Mouse (Mus musculus): ENCODE measurements around the gene Stk32c. TPM values are rescaled to one million over a fixed set of nuclear protein-coding genes. Genes with fewer than 3 reads are reported as not detected.

Gene Stk32c
- total RNA-seq, 2 experiments from 2014 or later = 102 to 105 TPM

DNA sequence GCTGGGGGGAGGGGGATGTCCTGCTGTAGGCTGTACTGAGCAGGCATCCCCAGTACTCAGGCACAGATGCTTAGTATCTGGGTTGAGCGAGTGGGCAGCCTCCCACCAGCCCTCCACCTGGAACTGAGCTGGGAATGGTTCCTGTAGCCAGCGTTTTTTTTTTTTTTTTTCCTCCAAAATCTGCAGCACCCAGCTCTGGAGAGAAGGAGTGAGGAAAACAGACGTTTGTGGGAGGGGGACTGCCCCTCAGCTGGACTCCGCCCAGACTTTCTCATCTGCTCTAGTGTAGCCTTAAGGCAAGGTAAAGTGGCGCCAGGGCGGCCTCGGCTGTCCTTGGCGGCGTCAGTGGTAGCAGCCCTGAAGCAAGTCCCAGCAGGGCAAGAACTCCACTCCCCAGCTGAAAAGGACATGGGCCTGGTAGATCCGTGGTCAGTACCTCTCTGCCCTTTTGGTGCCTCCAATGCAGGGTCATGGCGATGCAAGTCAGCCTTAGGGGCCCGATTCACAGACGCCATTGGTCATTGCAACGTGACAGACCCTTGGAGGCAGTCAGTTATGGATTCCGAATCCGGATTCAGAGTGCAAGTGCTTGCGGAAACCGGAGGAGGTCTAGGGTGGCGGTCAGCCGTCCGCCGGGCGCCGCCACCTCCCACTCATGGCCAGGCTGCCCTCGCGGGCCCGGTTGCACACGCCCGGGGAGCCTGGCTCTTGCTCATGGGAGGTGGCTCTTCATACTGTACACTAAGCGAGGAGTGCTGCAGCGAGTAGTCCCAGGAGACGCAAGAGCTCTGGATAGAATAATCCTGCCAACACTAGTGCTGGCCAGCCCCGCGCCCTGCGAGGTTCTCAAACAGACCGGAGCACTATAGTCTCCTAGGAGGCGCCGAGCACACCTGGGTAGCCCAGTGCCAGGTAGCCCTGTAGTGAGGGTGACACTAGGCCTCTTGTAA is 34.1 kb upstream of the Stk32c start:
- no peak for TF ChIP-seq CTCF (conservative IDR thresholded peaks at IDR 0.05)
- Histone ChIP-seq H3K4me3 (peak overlapping the region; percentile 80), H3K27ac (peak overlapping the region; percentile 99)
- peak; percentile 49 to 60 for DNase-seq (ENCODE audit: low spot score in 2 of 2)

DNA sequence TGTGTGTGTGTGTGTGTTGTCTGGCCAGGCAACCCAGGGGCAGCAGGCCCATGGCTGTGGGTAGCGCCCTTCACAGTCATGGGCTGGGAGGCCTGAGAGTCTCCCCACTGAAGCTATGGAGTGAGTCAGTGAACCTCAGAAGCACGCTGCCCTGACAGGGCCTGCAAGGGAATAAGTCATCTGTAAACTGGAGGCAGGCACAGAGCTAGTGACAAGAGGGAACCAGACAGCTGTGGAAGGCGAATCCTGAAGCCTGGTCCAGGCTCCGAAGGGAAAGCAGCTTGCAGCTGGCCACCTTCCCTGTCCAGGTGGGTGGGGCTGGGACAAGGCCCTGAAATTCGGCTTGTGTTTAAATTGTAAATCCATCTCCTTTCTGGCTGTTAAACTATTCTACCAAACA is 33.0 kb upstream of the Stk32c start:
- Histone ChIP-seq H3K27ac (peak overlapping the region; percentile 99), H3K4me3 (no peak overlapping the region)
- DNase-seq (ENCODE audit: low spot score in 2 of 2) = no peak
- no peak for TF ChIP-seq CTCF (conservative IDR thresholded peaks at IDR 0.05)

DNA sequence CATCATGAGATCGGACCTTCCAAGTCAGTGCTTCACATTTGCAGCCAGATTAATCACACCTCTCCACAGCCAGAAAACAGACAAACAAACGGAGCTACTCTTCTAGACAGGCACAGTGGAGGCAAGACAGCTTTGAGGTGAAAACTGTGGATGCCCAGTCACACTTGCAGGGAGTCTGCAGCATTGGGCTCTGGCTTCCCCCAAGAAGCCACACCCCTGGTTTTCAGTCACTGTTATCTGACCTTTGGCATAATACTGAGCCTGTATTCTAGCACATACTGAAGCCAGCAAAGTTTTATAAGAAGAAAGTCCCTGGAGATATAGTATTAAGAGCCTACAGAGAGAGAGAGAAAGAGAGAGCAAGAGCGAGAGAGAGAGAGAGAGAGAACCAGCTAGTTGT is 26.3 kb upstream of the Stk32c start:
- Histone ChIP-seq H3K27ac (no peak overlapping the region), H3K4me3 (no peak overlapping the region)
- no peak for DNase-seq (ENCODE audit: low spot score in 2 of 2)
- no peak for TF ChIP-seq CTCF (conservative IDR thresholded peaks at IDR 0.05)

DNA sequence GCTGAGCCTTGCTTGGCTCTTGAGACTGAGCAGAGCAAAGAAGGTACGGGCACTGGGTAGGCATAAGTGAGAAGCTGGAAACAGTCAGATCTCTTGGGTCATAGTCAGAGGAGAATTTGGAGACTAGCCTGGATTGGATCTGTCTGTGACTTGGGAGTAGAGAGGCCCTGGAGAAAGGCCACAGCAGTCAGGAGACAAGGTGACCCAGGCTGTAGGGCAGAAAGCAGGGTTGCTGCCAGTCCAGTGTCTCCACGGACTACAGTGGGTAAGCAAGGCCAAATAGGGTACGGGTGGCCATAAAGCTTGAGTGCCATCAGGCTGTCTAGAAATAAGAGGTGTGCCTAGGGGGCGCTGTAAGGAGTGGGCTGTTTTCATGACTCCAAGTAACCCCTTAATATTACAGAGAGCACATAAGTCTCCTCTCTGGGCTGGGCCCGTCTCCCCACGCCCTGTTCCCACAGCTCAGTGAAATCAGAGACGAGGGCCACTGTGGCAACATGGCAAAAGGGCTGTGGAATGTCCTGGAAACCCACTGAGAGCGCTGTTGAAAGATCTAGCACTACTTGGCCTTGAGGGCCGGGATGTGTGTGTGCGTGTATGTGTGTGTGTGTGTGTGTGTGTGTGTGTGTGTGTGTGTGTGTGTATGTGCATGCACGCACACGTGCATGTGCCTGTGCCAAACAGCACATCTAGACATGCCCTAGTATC is 22.7 kb upstream of the Stk32c start:
- Histone ChIP-seq H3K4me3 (no peak overlapping the region), H3K27ac (no peak overlapping the region)
- DNase-seq (ENCODE audit: low spot score in 2 of 2) = no peak
- TF ChIP-seq CTCF (conservative IDR thresholded peaks at IDR 0.05) = peak; percentile 33

DNA sequence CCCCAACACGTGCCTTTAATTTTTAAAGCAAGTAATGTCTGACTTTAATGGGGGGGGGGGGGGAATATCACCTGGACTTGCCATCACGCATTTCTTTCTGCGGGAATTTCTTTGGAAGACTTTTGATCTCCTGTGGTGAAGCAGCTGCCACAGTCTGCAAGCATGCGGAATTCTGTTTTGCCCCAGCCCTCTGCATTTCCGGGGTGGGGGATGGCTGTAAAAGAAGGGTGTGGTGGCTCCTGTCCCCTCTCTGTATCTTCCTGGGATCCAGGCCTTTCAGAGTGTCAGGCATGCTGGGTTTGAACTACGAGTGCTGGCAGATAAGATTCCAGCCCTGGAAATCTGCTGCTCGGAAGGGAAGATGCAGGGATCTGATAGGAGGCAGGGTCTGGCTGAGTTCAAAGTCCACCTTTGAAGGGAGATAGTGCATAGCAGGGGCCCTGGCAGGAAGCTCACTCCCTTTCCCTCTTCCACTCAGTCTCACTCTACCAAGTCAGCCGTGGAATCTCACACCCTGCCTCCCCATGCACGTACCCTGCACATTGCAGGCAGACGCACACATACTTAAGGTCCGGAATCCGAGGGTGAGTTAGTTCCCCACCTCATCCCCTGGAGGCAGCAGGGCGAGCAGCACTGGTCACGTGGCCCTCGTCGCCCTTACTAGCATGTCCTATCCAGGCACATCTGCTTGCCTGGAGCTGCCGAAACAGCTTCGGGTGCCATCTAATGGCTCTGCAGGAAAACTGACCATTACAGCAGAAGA is 21.5 kb upstream of the Stk32c start:
- Histone ChIP-seq H3K27ac (no peak overlapping the region), H3K4me3 (no peak overlapping the region)
- TF ChIP-seq CTCF (conservative IDR thresholded peaks at IDR 0.05) = peak; percentile 47
- no peak for DNase-seq (ENCODE audit: low spot score in 2 of 2)

DNA sequence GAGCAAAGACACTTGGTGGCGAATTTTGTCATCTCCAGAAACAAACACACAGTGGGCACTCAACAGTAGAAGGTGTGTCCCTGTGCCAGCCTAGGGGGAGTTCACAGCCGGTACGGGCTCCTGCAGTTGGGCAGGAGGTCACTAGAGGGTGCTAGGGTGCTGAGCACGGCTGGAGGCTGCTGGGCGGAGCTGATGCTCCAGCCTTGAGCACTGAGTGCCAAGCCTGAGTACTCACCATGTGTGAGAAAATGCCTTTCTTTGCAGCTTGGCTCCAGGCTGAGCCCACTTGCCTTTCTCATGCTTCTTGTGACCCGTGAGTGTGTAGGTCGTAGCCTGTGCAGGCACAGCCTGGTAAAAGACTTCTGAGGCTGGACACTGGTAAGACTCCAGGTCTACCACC is 20.6 kb upstream of the Stk32c start:
- H3K27ac ChIP-seq = no peak overlapping the region
- DNase-seq (ENCODE audit: low spot score in 2 of 2) = peak; percentile 81 to 92
- no peak overlapping the region for H3K4me3 ChIP-seq
- TF ChIP-seq CTCF (conservative IDR thresholded peaks at IDR 0.05) = peak; percentile 100

DNA sequence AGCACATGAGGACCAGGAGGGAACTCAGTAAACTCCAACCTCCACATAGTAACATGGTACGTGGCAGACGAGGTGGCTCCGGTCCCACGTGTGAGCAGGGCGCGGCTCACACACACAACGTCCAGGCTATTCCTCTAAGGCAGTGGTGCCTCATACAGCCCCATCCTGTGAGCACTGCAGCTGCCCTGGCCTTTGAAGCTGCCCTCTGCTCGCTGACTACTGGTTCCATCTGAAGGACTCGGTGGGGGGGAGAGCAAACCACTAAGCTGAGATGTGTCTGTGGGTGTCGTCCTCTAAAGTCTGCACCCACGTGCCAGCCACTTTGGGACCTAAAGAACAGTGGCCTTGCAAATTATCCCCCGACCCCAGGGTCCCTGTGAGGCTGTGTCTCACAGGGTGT is 17.1 kb upstream of the Stk32c start:
- Histone ChIP-seq H3K4me3 (no peak overlapping the region), H3K27ac (no peak overlapping the region)
- no peak for TF ChIP-seq CTCF (conservative IDR thresholded peaks at IDR 0.05)
- no peak for DNase-seq (ENCODE audit: low spot score in 2 of 2)

DNA sequence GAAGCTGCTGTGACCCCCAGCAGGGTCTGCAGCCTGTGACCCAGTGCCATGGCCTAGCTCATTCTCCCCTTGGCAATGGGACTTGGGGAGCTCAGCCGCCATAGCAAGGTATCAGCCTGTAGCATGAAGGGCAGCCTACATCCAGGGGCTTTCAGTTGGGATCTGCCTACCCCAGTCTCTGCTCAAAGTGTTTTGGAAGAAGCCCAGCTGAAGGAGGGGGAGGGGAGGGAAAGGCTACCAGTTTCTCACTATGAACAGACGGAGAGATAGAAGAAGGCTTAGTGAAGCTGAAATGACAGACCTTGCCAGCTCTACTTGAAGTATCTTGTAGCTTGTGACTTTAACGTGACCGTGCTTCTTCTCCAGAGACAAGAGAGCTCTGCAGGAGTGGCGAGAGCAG is 16.7 kb upstream of the Stk32c start:
- no peak for TF ChIP-seq CTCF (conservative IDR thresholded peaks at IDR 0.05)
- H3K27ac ChIP-seq = no peak overlapping the region
- DNase-seq (ENCODE audit: low spot score in 2 of 2) = no peak

DNA sequence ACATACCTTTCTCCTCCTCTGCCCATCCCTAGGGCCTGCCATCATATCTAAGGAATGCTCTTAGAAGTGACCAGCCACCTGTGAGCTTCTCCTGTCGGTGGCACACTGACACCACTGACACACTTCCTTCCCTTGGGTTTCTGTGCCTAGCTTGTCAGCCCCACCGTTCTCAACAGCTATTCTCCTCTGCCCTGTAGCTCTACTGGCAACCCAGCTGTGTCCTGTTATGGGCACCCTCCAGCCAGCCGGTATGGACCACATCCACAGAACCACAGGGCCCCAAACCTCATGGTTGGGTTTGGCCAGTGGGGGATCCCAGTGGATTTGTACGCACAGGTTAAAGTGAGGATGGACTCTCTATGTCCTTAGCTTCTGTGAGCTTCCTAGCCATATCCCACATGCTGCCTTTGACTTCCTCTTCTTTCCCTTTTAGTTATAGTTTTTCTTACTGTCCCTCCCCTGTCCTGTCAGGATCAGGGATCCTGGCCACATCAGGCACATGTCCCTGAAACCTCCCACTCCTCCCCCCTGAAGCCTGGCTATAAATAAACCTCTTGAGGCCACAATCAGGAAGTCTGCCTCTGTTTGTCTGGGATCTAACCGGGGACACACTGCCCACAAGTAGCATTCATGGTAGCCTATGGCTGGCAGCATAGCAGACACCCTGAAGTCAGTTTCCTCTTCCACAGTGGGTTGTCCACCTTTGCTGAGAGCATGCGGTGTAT is 15.5 kb upstream of the Stk32c start:
- no peak for DNase-seq (ENCODE audit: low spot score in 2 of 2)
- no peak for TF ChIP-seq CTCF (conservative IDR thresholded peaks at IDR 0.05)
- Histone ChIP-seq H3K27ac (no peak overlapping the region), H3K4me3 (no peak overlapping the region)

More for the DNA sequence above, 16.7 kb upstream of the Stk32c start:
- H3K4me3 ChIP-seq = no peak overlapping the region

DNA sequence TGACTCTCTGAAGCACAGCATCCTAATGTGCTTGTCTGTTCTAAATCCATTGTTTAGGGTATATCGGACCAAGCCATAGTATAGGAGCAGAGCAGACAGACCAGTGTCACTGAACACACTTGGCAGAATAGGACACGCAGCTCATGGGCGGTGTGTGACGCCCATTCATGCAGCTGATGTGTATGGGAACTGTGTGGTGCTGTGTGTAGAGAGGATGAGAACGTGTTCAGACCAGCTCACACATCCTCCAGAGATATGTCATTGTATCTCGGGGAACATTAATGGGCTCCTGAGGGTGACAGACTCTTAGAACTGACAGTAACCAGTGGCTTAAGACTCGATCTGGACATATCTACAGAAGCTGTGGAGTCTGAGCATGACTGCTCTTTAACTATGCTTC is 13.3 kb upstream of the Stk32c start:
- no peak overlapping the region for H3K4me3 ChIP-seq
- DNase-seq (ENCODE audit: low spot score in 2 of 2) = no peak
- no peak for TF ChIP-seq CTCF (conservative IDR thresholded peaks at IDR 0.05)
- no peak overlapping the region for H3K27ac ChIP-seq

DNA sequence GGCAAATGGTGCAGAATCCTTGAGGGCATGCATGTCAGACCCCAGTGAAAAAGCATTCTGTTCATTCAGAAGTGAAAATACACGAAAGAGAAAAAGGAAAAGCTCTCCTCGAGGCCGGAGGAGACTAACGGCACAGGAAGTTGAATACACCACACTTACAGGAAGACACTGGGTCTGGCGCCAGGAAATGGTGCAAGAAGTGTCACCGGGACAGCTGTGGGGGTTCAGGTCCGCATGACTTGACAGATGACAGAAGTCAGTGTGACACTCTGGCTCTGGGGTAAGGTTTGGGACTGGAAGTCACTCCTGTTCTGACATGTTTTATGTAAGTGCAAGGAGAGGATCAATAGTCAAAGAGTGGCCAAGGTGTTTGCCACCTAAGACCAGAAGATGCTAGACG is 11.6 kb upstream of the Stk32c start:
- Histone ChIP-seq H3K27ac (no peak overlapping the region), H3K4me3 (no peak overlapping the region)
- no peak for DNase-seq (ENCODE audit: low spot score in 2 of 2)
- no peak for TF ChIP-seq CTCF (conservative IDR thresholded peaks at IDR 0.05)

DNA sequence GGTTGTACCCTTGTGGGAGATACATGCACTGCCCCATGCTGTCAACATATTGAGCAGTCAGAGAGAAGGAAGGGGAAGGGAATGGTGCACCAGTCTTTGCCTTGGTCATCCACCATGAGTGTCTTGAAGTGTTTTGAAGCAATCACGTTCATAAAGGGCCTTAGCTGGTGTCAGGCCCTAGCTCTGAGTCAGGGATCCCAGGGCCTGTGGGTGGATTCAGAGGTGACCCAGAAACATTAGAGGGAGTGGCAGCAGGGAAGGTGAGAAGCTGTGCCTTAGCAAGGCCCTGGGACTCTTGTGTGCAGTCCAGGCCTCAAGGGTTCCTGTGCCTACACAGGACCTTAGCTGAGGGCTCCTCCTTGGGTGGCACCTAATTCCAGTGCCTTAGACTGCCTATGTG is 11.0 kb upstream of the Stk32c start:
- no peak for DNase-seq (ENCODE audit: low spot score in 2 of 2)
- Histone ChIP-seq H3K27ac (no peak overlapping the region), H3K4me3 (no peak overlapping the region)
- TF ChIP-seq CTCF (conservative IDR thresholded peaks at IDR 0.05) = no peak
